Mouse (Mus musculus): ENCODE measurements around the gene Gm21970.

- TF ChIP-seq POLR2A (IDR thresholded peaks at IDR 0.05; ENCODE audit: control insufficient read depth, low read depth, low read length) (no peak), CTCF (IDR thresholded peaks at IDR 0.05; ENCODE audit: control insufficient read depth, insufficient read depth, insufficient replicate concordance, low read depth, low read length) (no peak)
These were observed 50.3 kb downstream of the Gm21970 start for GRCm38 (mm10) chr16:91441811-91442240.
